Mouse (Mus musculus) cortical plate, adult 2 months (tissue): ENCODE measurements around the gene Ppil4. TPM values are rescaled to one million over a fixed set of nuclear protein-coding genes. Genes with fewer than 3 reads are reported as not detected.
"Not testable (repeated sequence)": the region's sequence is repeated elsewhere in the genome, so short reads cannot be mapped to it uniquely, and the experiment has no call there.

Experiments used
- H3K27ac ChIP-seq: fragments of 200-500 bp; 2 replicates; pipeline ENCODE4 v1.5.1; 2012; ENCODE audit warnings: low read length, control low read depth, inconsistent platforms; ENCODE audit not compliant: insufficient read depth
- H3K4me1 ChIP-seq: fragments of 200-500 bp; 2 replicates; pipeline ENCODE4 v1.6.1; 2011; ENCODE audit warnings: low read length; ENCODE audit not compliant: control insufficient read depth, insufficient read depth
- H3K4me3 ChIP-seq: fragments of 200-500 bp; 2 replicates; pipeline ENCODE4 v1.5.1; 2011; ENCODE audit warnings: mild to moderate bottlenecking, low read length, control low read depth; ENCODE audit not compliant: insufficient read depth
- CTCF ChIP-seq: fragments of 200-500 bp; IDR thresholded peaks from 2 replicates; pipeline ENCODE4 v1.5.1; 2011; ENCODE audit warnings: mild to moderate bottlenecking, control low read depth, low read length; ENCODE audit not compliant: insufficient read depth; ENCODE audit errors: extremely low read depth
- POLR2A ChIP-seq: fragments of 200-500 bp; IDR thresholded peaks from 2 replicates; pipeline ENCODE4 v1.6.1; 2011; ENCODE audit warnings: mild to moderate bottlenecking, low read length, control low read depth; ENCODE audit not compliant: insufficient read depth; ENCODE audit errors: extremely low read depth
- polyA plus RNA-seq: library from polyadenylated mRNA; depleted of rRNA; stranded (reverse); fragments of >200 nt; gene quantifications from 2 replicates; pipeline ENCODE4 v1.2.3, GENCODE M21; 2012; rRNA removed

The Ppil4 gene
- polyA plus RNA-seq, result 20.0 and 21.8 TPM in 2 replicates

DNA sequence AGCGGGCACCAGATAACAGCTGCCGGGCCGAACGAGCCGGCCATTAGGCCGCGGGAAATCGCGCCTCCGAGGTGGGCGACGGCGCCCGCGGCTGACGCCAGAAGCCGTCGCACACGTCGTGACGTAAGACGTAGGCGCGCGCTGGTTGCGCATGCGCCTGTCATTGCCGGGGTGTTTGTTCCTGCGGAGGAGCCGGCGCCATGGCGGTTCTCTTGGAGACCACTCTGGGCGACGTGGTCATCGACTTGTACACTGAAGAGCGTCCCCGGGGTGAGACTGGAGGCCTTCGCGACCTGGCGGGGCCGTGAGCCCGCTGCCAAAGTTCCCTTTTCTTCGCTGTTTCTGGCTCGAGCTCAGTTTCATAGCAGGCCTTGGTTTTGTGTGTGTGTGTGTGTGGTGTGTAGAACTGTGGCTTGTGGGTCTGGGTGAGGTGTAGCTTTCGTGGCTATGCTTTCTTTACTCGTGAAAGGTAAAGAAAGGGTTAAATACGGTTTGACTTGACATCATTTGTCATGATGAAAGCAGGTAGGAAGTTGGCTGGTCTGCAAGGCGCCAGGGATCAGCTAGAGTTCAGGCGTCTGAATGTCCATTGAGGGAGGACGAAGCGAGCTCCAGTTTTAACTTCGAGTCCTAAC lies at the start of gene Ppil4, which contains the start of gene Ginm1:
Gene Ppil4 (plus strand): TSS at position 141 of the 635 bp plus-strand sequence.
Gene Ginm1 (minus strand): TSS at position 74 of the 635 bp plus-strand sequence.
- Histone ChIP-seq H3K4me3 (peak within 1 kb of the TSS; percentile 82), H3K27ac (no peak within 1 kb of the TSS), H3K4me1 (peaks cover 8% of the 10 kb centered on the region)
- no peak for TF ChIP-seq CTCF
- peak; percentile 86 for TF ChIP-seq POLR2A

DNA sequence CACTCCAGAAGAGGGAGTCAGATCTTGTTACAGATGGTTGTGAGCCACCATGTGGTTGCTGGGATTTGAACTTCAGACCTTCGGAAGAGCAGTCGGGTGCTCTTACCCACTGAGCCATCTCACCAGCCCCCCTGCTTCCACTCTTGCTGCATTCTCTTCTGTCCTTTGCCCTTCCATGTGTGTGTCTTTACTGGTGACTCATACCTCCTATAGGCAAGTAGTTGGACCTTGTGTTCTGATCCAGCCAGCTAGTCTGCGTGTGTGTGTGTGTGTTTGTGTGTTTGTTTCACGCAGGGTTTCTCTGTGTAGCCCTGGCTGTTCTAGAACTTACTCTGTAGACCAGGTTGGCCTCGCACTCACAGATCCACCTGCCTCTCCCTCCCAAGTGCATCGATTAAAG lies 47.2 kb upstream of the Ppil4 start:
- H3K4me1 ChIP-seq, H3K4me3 ChIP-seq, H3K27ac ChIP-seq: not testable (repeated sequence)

- no peak overlapping the region for H3K27ac ChIP-seq
- no peaks in the 10 kb centered on the region for H3K4me1 ChIP-seq
- H3K4me3 ChIP-seq, result no peak overlapping the region
- TF ChIP-seq POLR2A (no peak), CTCF (no peak)
Measured at GRCm38 (mm10) chr10:7748752-7749151, 43.9 kb upstream of the Ppil4 start.

DNA sequence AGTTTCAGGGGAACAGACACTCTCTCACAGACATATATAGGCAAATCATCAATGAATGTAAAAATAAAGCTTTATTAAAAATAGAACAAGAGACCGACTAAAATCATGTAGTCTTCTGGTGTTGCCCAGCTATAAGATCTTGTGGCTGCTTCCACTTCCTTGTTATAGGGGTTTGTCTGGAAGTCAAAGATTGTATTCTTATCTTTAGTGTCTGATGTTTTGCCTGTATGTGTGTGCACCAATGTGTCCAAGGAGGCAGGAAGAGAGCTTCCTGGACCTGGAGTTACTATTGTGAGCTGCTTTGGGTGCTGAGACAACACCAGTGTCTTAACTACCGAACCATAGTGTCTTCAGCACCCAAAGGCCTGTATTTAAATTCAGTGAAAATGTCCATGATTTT lies 35.1 kb upstream of the Ppil4 start:
- no peak overlapping the region for H3K4me3 ChIP-seq
- H3K27ac ChIP-seq, result no peak overlapping the region
- no peaks in the 10 kb centered on the region for H3K4me1 ChIP-seq
- no peak for TF ChIP-seq POLR2A
- no peak for TF ChIP-seq CTCF

DNA sequence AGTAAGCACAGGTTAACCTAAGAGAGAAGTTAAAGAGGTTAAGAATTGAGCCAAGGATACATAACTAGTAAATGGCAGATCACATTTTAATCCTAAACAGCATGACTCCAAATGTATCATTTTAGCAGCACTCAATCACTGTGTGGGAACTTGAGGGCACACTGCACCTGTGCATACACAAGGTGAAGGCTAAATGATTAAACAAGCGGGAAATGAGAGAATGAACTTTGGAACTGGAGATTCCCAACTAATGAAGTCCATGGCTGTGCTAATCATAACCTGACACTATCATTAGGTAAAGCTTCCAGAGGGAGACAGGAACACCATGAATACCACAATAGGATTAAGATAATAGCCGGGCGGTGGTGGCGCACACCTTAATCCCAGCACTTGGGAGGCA lies 20.3 kb upstream of the Ppil4 start:
- TF ChIP-seq POLR2A, result no peak
- TF ChIP-seq CTCF, result no peak
- Histone ChIP-seq H3K4me1 (no peaks in the 10 kb centered on the region), H3K4me3 (no peak overlapping the region), H3K27ac (no peak overlapping the region)

DNA sequence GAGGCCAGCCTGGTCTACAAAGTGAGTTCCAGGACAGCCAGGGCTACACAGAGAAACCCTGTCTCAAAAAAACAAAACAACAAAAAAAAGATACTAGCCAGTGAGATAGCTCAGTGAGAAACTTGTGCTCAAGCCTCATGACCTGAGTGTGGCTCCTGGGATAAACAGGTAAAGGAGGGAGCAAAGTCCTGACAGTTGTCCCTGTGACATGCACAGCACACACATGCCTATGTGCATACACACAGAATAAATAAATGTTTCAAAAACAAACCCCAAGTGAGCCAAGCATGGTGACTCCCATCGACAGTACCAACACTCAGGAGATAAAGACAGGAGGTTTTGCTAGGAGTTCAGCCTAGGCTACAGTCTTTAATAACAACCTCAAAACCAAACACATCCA lies 19.9 kb upstream of the Ppil4 start:
- Histone ChIP-seq H3K27ac (no peak overlapping the region), H3K4me1 (no peaks in the 10 kb centered on the region), H3K4me3 (no peak overlapping the region)
- no peak for TF ChIP-seq CTCF
- no peak for TF ChIP-seq POLR2A

DNA sequence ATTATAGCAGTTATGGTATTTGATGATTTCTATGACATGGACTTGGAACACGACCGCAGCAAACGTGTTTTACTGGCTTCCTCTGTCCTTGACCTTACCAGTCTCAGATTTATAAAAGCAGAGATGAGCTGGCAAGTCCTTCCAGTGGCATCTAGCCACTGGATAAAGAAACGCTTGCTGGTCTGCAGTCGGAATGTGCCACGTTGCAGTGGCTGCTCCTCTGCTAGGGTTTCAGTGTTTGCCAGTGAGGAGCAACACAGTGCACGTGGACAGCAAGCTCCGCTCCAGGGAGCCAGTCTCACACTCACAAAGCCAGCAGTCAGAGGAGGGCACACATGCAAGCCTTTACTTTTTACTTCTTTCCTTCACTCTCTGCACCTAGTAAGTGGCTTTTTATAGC lies 17.3 kb upstream of the Ppil4 start:
- TF ChIP-seq POLR2A (no peak), CTCF (no peak)
- no peak overlapping the region for H3K4me3 ChIP-seq
- H3K27ac ChIP-seq, result no peak overlapping the region
- H3K4me1 ChIP-seq, result no peaks in the 10 kb centered on the region

DNA sequence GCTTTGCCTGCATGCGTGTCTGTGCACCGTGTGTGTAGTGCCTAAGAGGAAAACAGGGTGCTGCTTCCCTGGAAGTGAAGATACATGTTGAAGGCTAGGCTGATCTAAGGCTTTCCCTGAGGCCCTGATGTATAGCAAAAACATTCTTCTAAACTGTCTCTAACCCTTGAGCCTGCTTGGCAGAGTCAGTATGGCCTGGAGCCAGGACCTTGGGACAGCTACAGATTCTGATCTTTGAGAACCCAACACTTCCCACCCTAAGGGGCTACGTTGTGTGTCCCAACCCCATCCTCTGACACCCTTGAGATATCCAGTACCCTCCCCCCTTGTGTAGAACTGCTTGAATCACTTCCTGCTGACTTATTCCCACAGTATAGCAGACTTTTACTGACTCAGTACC lies 14.3 kb upstream of the Ppil4 start:
- TF ChIP-seq CTCF (no peak), POLR2A (no peak)
- H3K27ac ChIP-seq, result no peak overlapping the region
- H3K4me1 ChIP-seq, result peaks cover 1% of the 10 kb centered on the region; the same call in 1 of the 2 replicates
- no peak overlapping the region for H3K4me3 ChIP-seq

- Histone ChIP-seq H3K4me1 (peaks cover 1% of the 10 kb centered on the region; the same call in 1 of the 2 replicates), H3K4me3 (peak overlapping the region; percentile 70), H3K27ac (no peak overlapping the region)
- TF ChIP-seq CTCF, result no peak
- TF ChIP-seq POLR2A, result no peak
Measured at GRCm38 (mm10) chr10:7779751-7780237, 12.9 kb upstream of the Ppil4 start.
